Mouse (Mus musculus): ENCODE data around the gene Rpgrip1l.

DNA sequence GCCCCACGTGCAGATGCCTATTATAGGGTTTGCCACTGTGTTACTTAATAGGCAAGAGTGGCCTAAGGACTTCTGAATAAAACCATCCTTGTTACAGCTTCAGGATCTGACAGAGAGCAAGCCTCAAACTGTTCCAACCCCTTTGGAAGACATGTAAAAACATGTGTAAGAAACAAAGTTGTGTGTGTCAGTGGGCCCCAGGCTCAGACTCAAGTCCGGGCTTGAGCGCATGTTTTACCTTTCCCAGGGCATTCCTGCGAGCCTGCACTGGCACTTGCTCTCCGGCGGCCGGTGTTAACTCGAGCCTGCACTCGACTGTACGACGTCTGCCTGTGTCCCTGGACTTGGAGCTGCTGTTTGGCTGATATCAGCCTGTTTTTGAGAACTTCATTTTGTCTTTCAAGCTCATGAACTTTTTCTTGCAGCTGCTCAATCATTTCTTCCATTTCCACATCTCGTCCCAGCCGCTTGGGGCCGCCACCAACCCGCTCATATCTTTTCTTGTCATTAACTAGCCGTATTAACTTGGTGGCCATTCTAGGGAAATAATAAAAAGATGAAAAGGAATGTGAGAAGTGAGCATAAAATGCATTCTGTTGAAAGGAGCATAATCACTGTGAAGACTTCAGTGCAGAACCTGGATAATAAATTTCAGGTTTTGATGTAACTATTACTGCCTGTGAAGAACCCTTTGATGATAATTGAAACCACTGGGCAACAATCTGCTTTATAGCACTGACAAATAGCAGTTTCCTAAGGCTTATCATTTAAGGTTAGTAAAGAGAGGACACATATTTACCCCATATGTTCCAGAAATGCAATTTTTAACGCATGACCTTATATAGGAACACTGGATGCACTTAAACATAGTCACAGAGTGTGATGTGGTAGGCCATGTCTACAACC is 8.3 kb downstream of the Rpgrip1l start:
- TF ChIP-seq POLR2A (IDR thresholded peaks at IDR 0.05; ENCODE audit: extremely low read depth, insufficient read depth, low read length) (no peak), CTCF (IDR thresholded peaks at IDR 0.05; ENCODE audit: extremely low read depth, insufficient read depth, low read length) (no peak)

Data from cortical plate, adult 2 months (tissue).